Mouse (Mus musculus) brain, embryonic 14.5 days (tissue): ENCODE measurements around the gene Bcas3. TPM values are rescaled to one million over a fixed set of nuclear protein-coding genes. Genes with fewer than 3 reads are reported as not detected.
A peak's percentile ranks its signal among the peaks of the same experiment; 100 is the strongest.

Experiments used
- DNase-seq: peaks from one replicate; pipeline ENCODE4 v3.0.0-alpha.2; 2011; ENCODE audit warnings: low read depth
- CTCF ChIP-seq: fragments of 200-500 bp; IDR thresholded peaks from 2 replicates; pipeline ENCODE4 v1.5.1; 2012; ENCODE audit warnings: inconsistent platforms, mild to moderate bottlenecking, moderate library complexity, borderline replicate concordance; ENCODE audit not compliant: insufficient read depth, insufficient read length; ENCODE audit errors: extremely low read depth
- POLR2A ChIP-seq: fragments of 200-500 bp; IDR thresholded peaks from 2 replicates; pipeline ENCODE4 v1.6.1; 2012; ENCODE audit warnings: mild to moderate bottlenecking, inconsistent platforms, borderline replicate concordance; ENCODE audit not compliant: poor library complexity, insufficient read depth, insufficient read length, severe bottlenecking; ENCODE audit errors: extremely low read depth
- polyA plus RNA-seq: library from polyadenylated mRNA; depleted of rRNA; stranded (reverse); fragments of >200 nt; gene quantifications from 2 replicates; pipeline ENCODE4 v1.2.3, GENCODE M21; 2012

Bcas3 gene
- polyA plus RNA-seq, 1 experiment, result 26.2 TPM

DNA sequence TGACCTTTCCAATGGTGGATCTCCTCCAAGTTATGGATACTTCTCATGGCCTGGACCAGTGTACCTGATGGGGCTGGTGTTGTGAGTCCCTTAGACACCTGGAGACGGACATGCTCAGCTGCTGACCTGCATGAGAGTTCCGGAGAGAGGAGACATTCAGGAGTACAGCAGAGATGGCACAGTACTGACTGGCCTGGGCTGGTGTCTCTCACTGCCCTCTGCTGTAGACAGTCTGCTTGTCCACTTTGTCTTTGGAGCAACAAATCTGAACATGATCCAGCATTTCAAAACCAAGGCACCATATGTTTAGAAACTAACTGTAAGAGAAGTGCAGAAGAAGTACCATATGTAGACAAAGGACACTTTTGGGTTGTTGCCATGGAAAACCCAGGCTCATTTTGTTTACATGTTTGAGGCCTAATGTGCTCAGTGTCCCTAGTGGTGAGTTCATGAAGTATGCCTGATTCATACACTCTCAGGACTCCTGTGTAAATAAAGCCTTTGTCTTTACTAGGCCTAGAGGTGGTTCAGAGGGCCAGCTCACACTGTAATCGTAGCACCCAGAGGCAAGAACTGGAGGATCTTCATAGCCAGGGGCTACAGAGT, 433.2 kb downstream of the Bcas3 start:
- TF ChIP-seq POLR2A, result no peak
- TF ChIP-seq CTCF, result peak; percentile 23; the same call in 1 of the 2 replicates
- peak; percentile 68 for DNase-seq

DNA sequence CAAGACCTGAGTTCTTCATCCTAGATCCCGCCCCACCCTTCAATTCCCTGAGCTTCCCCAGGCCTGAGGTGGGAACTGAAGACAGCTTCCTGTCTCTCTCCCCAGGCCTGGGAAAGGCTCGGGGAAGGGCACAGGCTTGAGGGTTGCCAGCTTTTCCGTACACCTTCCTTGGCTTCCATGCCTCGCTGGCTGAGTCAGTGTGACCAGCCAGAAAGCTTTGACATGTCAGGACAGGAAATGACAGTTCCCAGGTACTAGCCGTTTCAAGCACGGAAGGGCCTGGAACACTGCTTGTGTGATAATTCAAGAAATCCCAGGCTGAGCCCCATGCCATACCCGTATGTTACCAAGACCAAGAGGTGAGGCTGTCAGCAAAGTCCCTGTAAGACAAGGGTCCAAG, 436.8 kb downstream of the Bcas3 start:
- TF ChIP-seq POLR2A, result no peak
- DNase-seq, result no peak

DNA sequence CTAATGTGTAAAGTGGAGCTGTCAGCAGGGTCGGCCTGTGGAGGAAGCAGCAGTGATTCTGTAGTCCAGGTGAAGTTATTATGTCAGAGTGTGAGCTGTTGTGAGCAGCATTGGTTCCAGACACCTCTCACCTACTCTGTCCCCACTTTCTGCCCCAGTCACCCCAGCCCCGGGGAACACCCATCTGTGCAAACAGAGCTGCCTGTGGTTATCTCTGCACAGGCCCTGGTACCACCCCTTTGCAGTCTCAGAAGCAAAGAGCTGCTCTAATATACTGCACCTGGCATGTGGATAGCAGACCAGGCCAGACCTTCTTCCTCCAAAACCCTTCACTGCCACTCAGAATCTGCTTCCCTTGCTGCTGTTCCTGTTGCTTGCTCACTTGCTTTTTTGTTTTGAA, 437.3 kb downstream of the Bcas3 start:
- no peak for DNase-seq
- no peak for TF ChIP-seq CTCF
- no peak for TF ChIP-seq POLR2A

DNA sequence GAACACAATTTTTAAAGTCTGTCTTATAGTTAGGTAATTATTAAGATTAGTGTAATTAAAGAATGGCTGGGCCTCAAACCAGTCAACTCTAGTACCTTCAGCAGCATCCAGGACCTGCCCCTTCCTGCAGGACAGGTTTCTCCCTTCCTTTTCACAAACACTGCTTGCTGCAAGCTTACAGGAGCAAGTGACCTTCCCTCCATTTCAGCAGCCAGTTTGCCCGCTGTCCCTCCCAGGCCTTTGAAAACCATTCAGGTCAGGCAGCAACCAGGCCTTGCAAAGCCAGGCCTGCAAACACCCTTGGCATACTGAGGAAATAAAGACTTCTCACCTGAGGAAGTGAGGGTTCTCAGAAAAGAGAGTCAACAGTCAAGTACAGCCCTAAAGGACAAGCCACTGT, 438.2 kb downstream of the Bcas3 start:
- no peak for DNase-seq
- no peak for TF ChIP-seq CTCF
- no peak for TF ChIP-seq POLR2A

DNA sequence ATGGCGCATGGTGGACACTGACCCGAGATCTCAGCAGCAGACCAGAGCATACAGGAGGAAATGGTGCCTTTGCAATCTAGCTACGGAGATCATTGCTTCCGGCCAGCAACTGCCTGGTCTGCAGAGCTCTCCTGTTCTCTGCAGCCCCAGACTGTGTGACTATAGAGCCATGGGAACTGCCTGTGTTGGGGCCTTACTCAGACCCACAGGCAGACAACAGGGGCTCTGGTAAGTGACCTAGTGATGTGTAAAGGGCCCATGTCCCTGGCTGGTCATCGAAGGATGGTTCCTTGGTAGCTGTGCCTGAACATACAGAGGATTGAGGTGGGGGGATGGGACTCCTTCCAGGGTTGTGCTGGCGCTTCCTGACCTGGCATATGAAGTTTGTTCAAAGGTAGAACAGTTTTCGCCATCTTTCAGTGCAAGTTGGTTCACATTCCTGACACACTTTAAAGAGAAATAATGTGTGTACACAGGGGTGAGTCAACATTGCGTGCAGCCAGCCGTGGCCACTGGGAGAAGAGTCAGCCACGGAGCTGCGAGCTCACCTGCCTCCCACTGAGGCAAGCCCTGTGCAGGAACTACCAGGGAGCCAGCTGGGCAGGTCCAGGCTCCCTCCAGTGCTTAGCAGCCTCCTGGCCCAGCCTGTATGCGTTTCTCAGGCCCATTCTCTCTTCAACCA, 439.7 kb downstream of the Bcas3 start:
- no peak for TF ChIP-seq CTCF
- TF ChIP-seq POLR2A, result no peak
- DNase-seq, result no peak

DNA sequence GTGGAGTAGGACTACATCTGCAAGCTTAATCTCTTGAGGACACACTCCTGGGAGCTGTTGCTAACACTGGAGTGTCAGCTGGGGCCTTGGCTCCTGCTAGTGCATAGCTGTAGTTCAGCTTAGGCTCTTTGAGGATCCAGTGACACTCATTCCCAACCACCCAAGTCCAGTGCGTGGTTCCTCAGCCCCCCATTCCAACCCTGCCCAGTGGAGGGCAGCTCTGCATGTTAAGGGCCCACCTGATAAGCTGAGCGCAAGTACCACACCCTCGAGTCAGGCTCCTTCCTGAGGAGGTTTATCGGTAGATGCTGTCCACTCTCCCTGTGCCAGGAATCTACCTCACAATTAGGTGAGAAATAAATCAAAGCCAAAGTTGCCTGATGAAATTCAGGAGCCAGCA, 446.5 kb downstream of the Bcas3 start:
- no peak for DNase-seq
- TF ChIP-seq POLR2A (no peak), CTCF (no peak)

DNA sequence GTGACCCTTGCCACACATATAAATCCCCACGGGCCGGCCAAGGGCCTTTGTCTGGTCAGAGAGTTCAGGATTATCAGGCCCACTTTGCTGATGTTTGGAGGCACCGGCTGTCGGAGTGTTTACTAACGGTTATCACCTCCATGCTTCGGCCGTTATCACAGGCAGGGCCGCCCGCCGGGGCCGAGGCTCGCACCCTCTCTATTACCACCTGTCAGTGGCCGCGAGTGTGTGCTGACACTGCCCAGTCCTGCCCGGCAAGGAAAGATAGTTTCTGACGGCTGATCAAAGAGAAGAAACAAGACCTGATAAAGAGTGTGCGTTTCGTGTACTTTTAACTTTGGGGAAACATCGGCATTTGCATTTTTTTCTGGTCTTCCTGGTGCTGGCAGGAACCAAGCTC, 446.9 kb downstream of the Bcas3 start:
- DNase-seq, result no peak
- TF ChIP-seq CTCF (no peak), POLR2A (no peak)

DNA sequence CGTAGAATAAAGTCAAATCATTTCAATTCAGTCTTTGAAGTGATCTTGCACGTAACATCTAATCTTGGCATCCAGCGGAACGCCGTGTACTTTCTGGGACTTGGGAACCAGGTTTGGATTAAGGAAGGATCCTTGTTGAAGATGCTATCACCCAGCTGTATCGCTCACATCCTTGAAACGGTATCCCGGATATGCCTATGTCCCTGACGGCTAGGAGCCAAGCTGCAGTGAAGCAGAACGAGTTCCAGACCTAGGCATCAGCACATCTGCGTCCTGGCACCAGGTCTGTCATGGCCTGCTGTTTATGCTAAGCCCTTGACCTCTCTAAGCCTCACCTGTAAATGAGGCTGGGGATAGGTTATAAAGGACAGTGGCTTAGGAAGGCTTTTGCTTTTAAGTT, 447.4 kb downstream of the Bcas3 start:
- no peak for TF ChIP-seq POLR2A
- no peak for TF ChIP-seq CTCF

DNA sequence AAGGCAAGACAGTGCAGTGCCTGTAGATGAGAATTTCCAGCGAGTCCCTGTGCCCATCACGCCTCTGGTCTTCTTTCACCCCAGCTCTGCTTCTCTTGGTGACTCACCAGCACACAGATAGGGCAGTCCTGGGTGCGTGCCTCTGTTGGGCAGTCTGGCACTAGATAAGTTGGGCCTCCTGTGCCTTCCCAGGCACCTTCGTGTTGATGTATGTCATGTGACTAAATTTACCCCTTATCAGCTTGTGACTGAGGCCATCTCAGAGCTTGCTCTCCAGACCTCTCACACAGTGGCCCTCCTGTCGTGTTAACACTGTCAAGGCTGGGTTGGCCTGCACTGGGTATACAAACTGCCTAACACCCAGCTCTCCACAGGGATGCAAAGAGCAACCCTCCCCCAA, 451.1 kb downstream of the Bcas3 start:
- TF ChIP-seq CTCF (no peak), POLR2A (no peak)
- no peak for DNase-seq

More for the DNA sequence above, 447.4 kb downstream of the Bcas3 start:
- no peak for DNase-seq

DNA sequence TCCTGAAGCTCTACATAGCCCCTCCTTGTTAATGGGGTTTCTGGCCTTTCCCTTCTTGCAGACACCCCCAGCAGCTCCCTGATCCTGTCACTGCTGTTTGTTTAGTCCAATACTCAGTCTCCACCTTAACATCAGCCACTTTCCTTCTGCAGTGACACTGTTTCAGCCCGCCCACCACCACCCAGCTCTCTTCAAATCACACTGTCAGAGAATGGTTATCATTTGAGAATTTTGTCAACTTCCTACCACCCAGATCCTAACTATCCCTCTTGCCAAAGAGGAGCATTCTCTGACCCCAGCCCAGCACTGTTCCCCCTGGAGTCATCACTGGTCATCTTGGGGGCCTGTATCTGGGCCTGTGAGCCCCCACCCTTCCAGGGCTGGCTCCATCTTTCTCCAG, 452.8 kb downstream of the Bcas3 start:
- TF ChIP-seq CTCF, result no peak
- no peak for TF ChIP-seq POLR2A
- no peak for DNase-seq

DNA sequence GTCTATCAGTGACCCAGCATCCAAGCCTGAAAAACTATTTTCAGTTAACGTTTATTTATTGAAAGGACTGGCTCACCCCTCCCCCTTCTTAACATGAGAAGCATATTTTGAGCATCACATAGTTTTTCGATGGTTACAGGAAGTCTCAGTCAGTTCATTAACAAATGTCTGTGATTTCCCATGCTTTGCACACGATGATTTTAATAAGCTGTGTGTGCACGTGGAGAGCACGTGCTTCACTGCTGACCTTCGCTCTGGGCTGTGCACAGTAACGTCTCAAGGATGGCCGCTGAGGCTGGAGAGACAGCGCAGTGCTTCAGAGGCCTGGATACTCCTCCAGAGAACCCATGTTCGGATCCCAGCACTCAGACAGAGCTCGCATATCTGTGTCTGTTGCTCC, 454.4 kb downstream of the Bcas3 start:
- TF ChIP-seq CTCF (no peak), POLR2A (no peak)
- DNase-seq, result no peak

DNA sequence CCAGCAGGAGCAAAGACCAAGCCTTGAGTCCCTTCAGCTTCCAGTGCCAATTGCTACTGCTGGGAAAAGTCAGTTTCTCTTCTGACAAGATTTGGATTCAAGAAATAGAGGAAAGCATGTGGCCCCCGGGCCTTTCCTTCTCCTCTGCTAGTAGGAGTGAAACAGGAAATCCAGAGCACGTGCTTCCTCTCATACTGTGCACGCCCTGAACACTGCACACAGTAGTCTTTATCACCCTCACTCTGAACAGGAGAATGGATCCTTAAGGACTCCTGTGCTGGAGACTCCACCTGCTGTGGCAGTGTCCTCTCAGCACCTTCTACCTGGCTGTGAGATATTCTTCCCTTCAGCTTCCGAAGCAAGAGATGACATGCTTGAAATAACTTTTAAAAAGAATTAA, 458.3 kb downstream of the Bcas3 start:
- no peak for TF ChIP-seq POLR2A
- no peak for TF ChIP-seq CTCF
- DNase-seq, result no peak

DNA sequence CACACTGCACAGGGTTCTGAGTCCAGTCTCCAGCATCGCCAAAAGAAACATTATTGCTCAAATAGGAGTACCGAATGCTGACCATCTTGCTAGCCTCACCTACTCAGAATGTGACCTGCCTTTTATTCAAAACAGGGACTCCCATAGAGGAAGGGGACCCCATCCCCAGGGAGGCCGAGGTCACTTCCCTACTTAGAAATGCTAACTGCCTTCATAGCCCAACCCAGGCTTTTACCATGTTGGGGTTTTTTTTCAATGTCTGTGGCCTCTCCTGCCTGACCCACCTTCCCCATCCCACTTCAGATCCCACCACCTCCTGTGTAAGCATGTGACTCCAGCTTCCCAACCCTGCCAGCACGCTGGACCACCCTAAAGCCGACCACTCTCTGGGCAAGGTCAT, 458.7 kb downstream of the Bcas3 start:
- DNase-seq, result no peak
- TF ChIP-seq CTCF (no peak), POLR2A (no peak)
